Mouse (Mus musculus) brain, embryonic 14.5 days (tissue): ENCODE measurements at regions not wholly inside any gene's neighbourhood (a gene's known extent, or its start where the extent isn't known, plus 50 kb on each side); places are given as distances from the start of the nearest gene placed in this dataset.

Experiments used
- CTCF ChIP-seq: fragments of 200-500 bp; IDR thresholded peaks from 2 replicates; pipeline ENCODE4 v1.5.1; 2012; ENCODE audit warnings: inconsistent platforms, mild to moderate bottlenecking, moderate library complexity, borderline replicate concordance; ENCODE audit not compliant: insufficient read depth, insufficient read length; ENCODE audit errors: extremely low read depth
- POLR2A ChIP-seq: fragments of 200-500 bp; IDR thresholded peaks from 2 replicates; pipeline ENCODE4 v1.6.1; 2012; ENCODE audit warnings: mild to moderate bottlenecking, inconsistent platforms, borderline replicate concordance; ENCODE audit not compliant: poor library complexity, insufficient read depth, insufficient read length, severe bottlenecking; ENCODE audit errors: extremely low read depth

GRCm38 (mm10) chr10:121174022-121174421 is 140.3 kb downstream of the Wif1 start:
- TF ChIP-seq CTCF (no peak), POLR2A (no peak)
